8 mouse cellular contexts compared by ENCODE assay signal in the genomic region with DNA sequence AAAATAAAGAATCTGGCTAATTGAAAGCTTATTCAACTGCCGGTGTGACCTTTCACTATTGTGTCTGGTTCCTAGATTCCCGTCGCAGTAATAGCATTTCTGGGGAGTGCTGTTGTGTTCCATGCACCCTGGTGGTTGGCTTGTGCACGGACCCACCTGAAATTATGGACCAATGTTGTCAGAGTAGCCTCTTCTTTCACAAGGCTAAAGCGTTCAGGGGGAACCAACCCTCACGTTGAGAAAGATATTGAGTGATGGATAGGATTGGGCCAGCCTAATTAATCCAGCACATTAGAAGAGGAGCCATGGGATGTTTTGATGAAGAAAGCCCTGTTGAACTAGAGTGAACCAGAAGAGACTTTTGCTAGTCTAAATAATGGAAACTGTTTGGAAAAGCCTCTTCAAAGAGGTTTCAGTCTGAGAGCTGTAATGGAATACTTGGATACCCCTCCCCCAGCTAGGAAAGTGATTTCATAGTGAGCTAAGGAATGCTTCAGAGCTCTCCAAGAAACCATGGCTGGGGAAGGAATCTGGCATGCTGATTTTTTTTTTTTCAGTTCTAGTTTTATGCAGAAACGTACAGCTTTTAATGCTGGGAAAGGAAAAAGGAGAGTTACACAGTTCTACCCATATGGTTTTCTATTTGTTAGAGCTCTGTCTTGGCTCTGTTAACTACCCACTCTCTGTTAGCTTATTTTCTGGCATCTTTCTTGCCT.
DNase-seq lines count a peak whose midpoint lies in the region; ATAC-seq and TF ChIP-seq lines count a peak whose summit lies in the region.

No protein-coding gene starts in this region.

- DNase-seq in layer of hippocampus, adult 9-11 months, result peak; percentile 27
- no peak for DNase-seq in layer of hippocampus, postnatal 25 days (ENCODE audit: extremely low spot score in 1 of 2, low spot score in 1 of 2)
- no peak for DNase-seq in embryonic facial prominence, embryonic 10.5 days (ENCODE audit: low spot score)
- peak; percentile 34 for DNase-seq in heart, postnatal 0 days (ENCODE audit: low spot score)
- DNase-seq in lung, postnatal 36 days, result peak; percentile 57
- no peak for DNase-seq in adrenal gland, adult 18-20 months (ENCODE audit: low spot score in 2 of 2)
- DNase-seq in yolk sac, embryonic 10.5 days (ENCODE audit: low spot score), result no peak

- peaks cover 34% of the 10 kb centered on the region for H3K4me1 ChIP-seq in embryonic facial prominence, embryonic 10.5 days
- H3K4me1 ChIP-seq in heart, postnatal 0 days (ENCODE audit: control insufficient read depth, insufficient read depth), result no peaks in the 10 kb centered on the region

- no peak overlapping the region for H3K9ac ChIP-seq in heart, postnatal 0 days (replicated peaks; ENCODE audit: low read depth, low read length)

- no peaks in the 10 kb centered on the region for H3K9me3 ChIP-seq in embryonic facial prominence, embryonic 10.5 days
- no peaks in the 10 kb centered on the region for H3K9me3 ChIP-seq in heart, postnatal 0 days (replicated peaks; ENCODE audit: control insufficient read depth, low read length)

- peak overlapping the region; percentile 76 for H3K27ac ChIP-seq in embryonic facial prominence, embryonic 10.5 days (replicated peaks)
- H3K27ac ChIP-seq in heart, postnatal 0 days (ENCODE audit: low read depth), result peak overlapping the region; percentile 52

- H3K27me3 ChIP-seq in embryonic facial prominence, embryonic 10.5 days (replicated peaks; ENCODE audit: low read depth, poor library complexity, severe bottlenecking), result no peaks in the 10 kb centered on the region
- H3K27me3 ChIP-seq in heart, postnatal 0 days (ENCODE audit: control insufficient read depth, insufficient read depth, low read length), result no peaks in the 10 kb centered on the region

- H3K4me3 ChIP-seq in embryonic facial prominence, embryonic 10.5 days, result no peak overlapping the region
- no peak overlapping the region for H3K4me3 ChIP-seq in heart, postnatal 0 days (ENCODE audit: low read depth, low read length)

- TF ChIP-seq EP300 in heart, postnatal 0 days (IDR thresholded peaks at IDR 0.05; ENCODE audit: low read depth), result no peak

- ATAC-seq in heart, postnatal 0 days (ENCODE audit: insufficient read depth, low read depth), result no peak
- ATAC-seq in megakaryocyte, adult 5-6 weeks (ENCODE audit: poor library complexity, severe bottlenecking), result no peak

- H3K4me2 ChIP-seq in heart, postnatal 0 days (ENCODE audit: low read depth, low read length), result no peak overlapping the region

- peaks cover 11% of the 10 kb centered on the region for H3K36me3 ChIP-seq in embryonic facial prominence, embryonic 10.5 days (replicated peaks)
- no peaks in the 10 kb centered on the region for H3K36me3 ChIP-seq in heart, postnatal 0 days (replicated peaks; ENCODE audit: control insufficient read depth, insufficient read depth, low read length)

- WGBS in embryonic facial prominence, embryonic 10.5 days, result 55% methylated on average over 7 of the region's 7 CpGs
- 79% methylated on average over 7 of the region's 7 CpGs for WGBS in heart, postnatal 0 days

- no peak for TF ChIP-seq CTCF in heart, postnatal 0 days (IDR thresholded peaks at IDR 0.05; ENCODE audit: low read depth)

Comparison
In these comparisons a context has a peak if more than half of its experiments do, and no peak if none do; other contexts are left out.
1. DNase-seq: peak in layer of hippocampus, adult 9-11 months (single experiment), heart, postnatal 0 days (single experiment) and lung, postnatal 36 days (single experiment); none in layer of hippocampus, postnatal 25 days (0 of 2), embryonic facial prominence, embryonic 10.5 days (single experiment), adrenal gland, adult 18-20 months (0 of 2) and yolk sac, embryonic 10.5 days (single experiment).